Mouse (Mus musculus) spleen, adult 2 months (tissue): ENCODE data around the gene AW011738.

Source experiments
- CTCF ChIP-seq: fragments of 200-500 bp; IDR thresholded peaks from 2 replicates; pipeline ENCODE4 v1.5.1; 2011; ENCODE audit warnings: mild to moderate bottlenecking, inconsistent platforms; ENCODE audit not compliant: insufficient read depth, insufficient read length, insufficient replicate concordance; ENCODE audit errors: extremely low read depth
- POLR2A ChIP-seq: fragments of 200-500 bp; IDR thresholded peaks from 2 replicates; pipeline ENCODE4 v1.6.1; 2011; ENCODE audit warnings: low read depth, low read length, inconsistent platforms

DNA sequence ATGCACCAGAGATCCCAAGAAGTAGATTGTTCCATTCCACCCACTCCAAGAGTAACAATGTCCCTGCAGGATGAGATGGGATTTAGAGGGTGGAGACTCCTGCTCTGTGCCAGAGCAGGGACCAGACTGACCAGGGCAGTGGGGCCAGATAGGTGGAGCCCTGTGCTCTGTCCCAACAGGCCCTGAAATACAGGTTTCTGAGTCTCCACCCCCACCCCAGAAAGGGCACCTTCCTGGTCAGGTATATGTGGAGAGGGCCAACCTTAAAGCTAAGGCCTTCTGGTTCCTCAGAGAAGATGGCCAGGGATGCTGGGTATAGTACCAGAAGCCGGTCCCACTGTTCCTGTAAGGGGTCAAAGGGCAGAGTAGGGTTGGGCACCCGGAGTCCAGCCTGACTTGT, 21.2 kb downstream of the AW011738 start:
- TF ChIP-seq POLR2A: no peak
- TF ChIP-seq CTCF: no peak
